Mouse (Mus musculus) megakaryocyte, embryonic 14.5 days (primary cell): ENCODE measurements around the gene Fxyd6.

Source experiments
- FLI1 ChIP-seq: IDR thresholded peaks from 2 replicates; pipeline ENCODE4 v1.6.1; 2012; ENCODE audit warnings: low read length, inconsistent platforms, mixed read lengths
- GATA1 ChIP-seq: IDR thresholded peaks from 3 replicates; pipeline ENCODE4 v1.6.1; 2012; ENCODE audit warnings: mixed read lengths, low read length, inconsistent platforms, borderline replicate concordance

- TF ChIP-seq GATA1 (no peak), FLI1 (no peak)
These were observed 32.6 kb upstream of the Fxyd6 start for GRCm38 (mm10) chr9:45337406-45337805.
